Mouse (Mus musculus): ENCODE data around the gene Dock4. TPM values are rescaled to one million over a fixed set of nuclear protein-coding genes. Genes with fewer than 3 reads are reported as not detected.
"Not testable (repeated sequence)": the region's sequence is repeated elsewhere in the genome, so short reads cannot be mapped to it uniquely, and the experiment has no call there.

Dock4 gene
- polyA plus RNA-seq, 1 experiment from 2014 or later: 2.6 TPM

- Histone ChIP-seq H3K27me3 (replicated peaks) (peaks cover 6% of the 10 kb centered on the region), H3K4me3 (no peak overlapping the region), H3K4me2 (peak overlapping the region; percentile 26; the same call in 1 of the 2 replicates), H3K9me3 (replicated peaks) (no peaks in the 10 kb centered on the region), H3K9ac (peak overlapping the region; percentile 25; the same call in 1 of the 2 replicates), H3K36me3 (no peaks in the 10 kb centered on the region), H3K4me1 (peaks cover 28% of the 10 kb centered on the region), H3K27ac (0 out of 2 replicates have a peak overlapping the region, but pooled peaks have one; percentile 33)
- peak; percentile 87 for ATAC-seq
- WGBS (ENCODE audit: insufficient replicate concordance): 60% methylated on average over 3 of the region's 3 CpGs
Measured at GRCm38 (mm10) chr12:40843474-40844080, 397.8 kb downstream of the Dock4 start.

GRCm38 (mm10) chr12:40844324-40844723 lies 398.6 kb downstream of the Dock4 start:
- no peak overlapping the region for H3K4me3 ChIP-seq
- no peaks in the 10 kb centered on the region for H3K9me3 ChIP-seq (replicated peaks)
- H3K4me1 ChIP-seq: peaks cover 28% of the 10 kb centered on the region
- WGBS (ENCODE audit: insufficient replicate concordance): 91% methylated on average over 22 of the region's 22 CpGs
- no peak for ATAC-seq
- H3K27ac ChIP-seq: no peak overlapping the region
- no peak overlapping the region for H3K9ac ChIP-seq
- H3K4me2 ChIP-seq: no peak overlapping the region
- no peaks in the 10 kb centered on the region for H3K36me3 ChIP-seq
- peaks cover 8% of the 10 kb centered on the region for H3K27me3 ChIP-seq (replicated peaks)

GRCm38 (mm10) chr12:40854705-40855367 lies 409.1 kb downstream of the Dock4 start:
- no peak overlapping the region for H3K4me2 ChIP-seq
- H3K36me3 ChIP-seq: no peaks in the 10 kb centered on the region
- H3K9ac ChIP-seq: no peak overlapping the region
- ATAC-seq: no peak
- peaks cover 7% of the 10 kb centered on the region for H3K4me1 ChIP-seq
- H3K27me3 ChIP-seq (replicated peaks): peaks cover under 1% of the 10 kb centered on the region; the same call in 1 of the 2 replicates
- WGBS (ENCODE audit: insufficient replicate concordance): 77% methylated on average over 7 of the region's 7 CpGs
- no peak overlapping the region for H3K27ac ChIP-seq
- no peak overlapping the region for H3K4me3 ChIP-seq
- peaks cover 12% of the 10 kb centered on the region; the same call in 1 of the 2 replicates for H3K9me3 ChIP-seq (replicated peaks)

- Histone ChIP-seq H3K9ac (no peak overlapping the region), H3K9me3 (replicated peaks) (peaks cover 12% of the 10 kb centered on the region; the same call in 1 of the 2 replicates), H3K4me2 (no peak overlapping the region), H3K27ac (no peak overlapping the region), H3K27me3 (replicated peaks) (no peaks in the 10 kb centered on the region), H3K4me1 (no peaks in the 10 kb centered on the region), H3K4me3 (no peak overlapping the region), H3K36me3 (no peaks in the 10 kb centered on the region)
- no peak for ATAC-seq
- WGBS (ENCODE audit: insufficient replicate concordance): 80% methylated on average over 6 of the region's 7 CpGs
Measured at GRCm38 (mm10) chr12:40857466-40857865, 411.7 kb downstream of the Dock4 start.

GRCm38 (mm10) chr12:40858763-40859162 lies 413.0 kb downstream of the Dock4 start:
- not testable (repeated sequence) for ATAC-seq; H3K36me3 ChIP-seq; H3K4me3 ChIP-seq; H3K9ac ChIP-seq; H3K4me1 ChIP-seq; H3K27me3 ChIP-seq (replicated peaks); H3K4me2 ChIP-seq; H3K27ac ChIP-seq
- 68% methylated on average over 7 of the region's 7 CpGs for WGBS (ENCODE audit: insufficient replicate concordance)
- H3K9me3 ChIP-seq (replicated peaks): peaks cover 12% of the 10 kb centered on the region; the same call in 1 of the 2 replicates

- 82% methylated on average over 5 of the region's 5 CpGs for WGBS (ENCODE audit: insufficient replicate concordance)
- Histone ChIP-seq H3K27me3 (replicated peaks) (no peaks in the 10 kb centered on the region), H3K36me3 (no peaks in the 10 kb centered on the region), H3K9me3 (replicated peaks) (peaks cover 9% of the 10 kb centered on the region), H3K9ac (no peak overlapping the region), H3K4me3 (no peak overlapping the region), H3K4me1 (peaks cover 27% of the 10 kb centered on the region), H3K27ac (no peak overlapping the region), H3K4me2 (no peak overlapping the region)
- no peak for ATAC-seq
Measured at GRCm38 (mm10) chr12:40870387-40870786, 424.6 kb downstream of the Dock4 start.

GRCm38 (mm10) chr12:40872716-40873115 lies 427.0 kb downstream of the Dock4 start:
- WGBS (ENCODE audit: insufficient replicate concordance): 81% methylated on average over 3 of the region's 3 CpGs
- peak; percentile 64 for ATAC-seq
- H3K4me2 ChIP-seq: no peak overlapping the region

GRCm38 (mm10) chr12:40873267-40873666 lies 427.5 kb downstream of the Dock4 start:
- not testable (repeated sequence) for ATAC-seq; H3K36me3 ChIP-seq; H3K4me3 ChIP-seq; H3K27ac ChIP-seq; H3K27me3 ChIP-seq (replicated peaks); H3K4me2 ChIP-seq; H3K9ac ChIP-seq; H3K9me3 ChIP-seq (replicated peaks)
- peaks cover 27% of the 10 kb centered on the region for H3K4me1 ChIP-seq
- WGBS (ENCODE audit: insufficient replicate concordance): 75% methylated on average over 7 of the region's 7 CpGs

More at GRCm38 (mm10) chr12:40872716-40873115, 427.0 kb downstream of the Dock4 start:
- 0 out of 2 replicates have a peak overlapping the region, but pooled peaks have one; percentile 5 for H3K27ac ChIP-seq
- H3K4me3 ChIP-seq: no peak overlapping the region
- H3K4me1 ChIP-seq: peaks cover 27% of the 10 kb centered on the region
- no peak overlapping the region for H3K9ac ChIP-seq
- H3K9me3 ChIP-seq (replicated peaks): peaks cover 9% of the 10 kb centered on the region
- H3K27me3 ChIP-seq (replicated peaks): no peaks in the 10 kb centered on the region
- H3K36me3 ChIP-seq: no peaks in the 10 kb centered on the region

GRCm38 (mm10) chr12:40884976-40885375 lies 439.2 kb downstream of the Dock4 start:
- Histone ChIP-seq H3K4me1 (peaks cover 56% of the 10 kb centered on the region), H3K9me3 (replicated peaks) (no peaks in the 10 kb centered on the region), H3K9ac (peak overlapping the region; percentile 33), H3K27ac (peak overlapping the region; percentile 98), H3K4me2 (0 out of 2 replicates have a peak overlapping the region, but pooled peaks have one; percentile 21), H3K27me3 (replicated peaks) (no peaks in the 10 kb centered on the region), H3K4me3 (no peak overlapping the region), H3K36me3 (no peaks in the 10 kb centered on the region)
- no peak for ATAC-seq
- WGBS (ENCODE audit: insufficient replicate concordance): 64% methylated on average over 3 of the region's 3 CpGs

GRCm38 (mm10) chr12:40885377-40885776 lies 439.6 kb downstream of the Dock4 start:
- H3K36me3 ChIP-seq: no peaks in the 10 kb centered on the region
- peak; percentile 74 for ATAC-seq
- peak overlapping the region; percentile 98 for H3K27ac ChIP-seq
- no peak overlapping the region for H3K4me3 ChIP-seq
- peaks cover 59% of the 10 kb centered on the region for H3K4me1 ChIP-seq
- no peaks in the 10 kb centered on the region for H3K27me3 ChIP-seq (replicated peaks)
- no peaks in the 10 kb centered on the region for H3K9me3 ChIP-seq (replicated peaks)
- peak overlapping the region; percentile 21; the same call in 1 of the 2 replicates for H3K4me2 ChIP-seq
- peak overlapping the region; percentile 33 for H3K9ac ChIP-seq
- WGBS (ENCODE audit: insufficient replicate concordance): 76% methylated on average over 6 of the region's 6 CpGs

GRCm38 (mm10) chr12:40887496-40887895 lies 441.7 kb downstream of the Dock4 start:
- H3K36me3 ChIP-seq: no peaks in the 10 kb centered on the region
- H3K9ac ChIP-seq: peak overlapping the region; percentile 62
- H3K4me1 ChIP-seq: peaks cover 74% of the 10 kb centered on the region
- no peak overlapping the region for H3K4me2 ChIP-seq
- ATAC-seq: no peak
- 39% methylated on average over 2 of the region's 2 CpGs for WGBS (ENCODE audit: insufficient replicate concordance)
- no peaks in the 10 kb centered on the region for H3K9me3 ChIP-seq (replicated peaks)
- no peaks in the 10 kb centered on the region for H3K27me3 ChIP-seq (replicated peaks)
- H3K27ac ChIP-seq: peak overlapping the region; percentile 98
- no peak overlapping the region for H3K4me3 ChIP-seq

GRCm38 (mm10) chr12:40888261-40888791 lies 442.6 kb downstream of the Dock4 start:
- H3K9ac ChIP-seq: peak overlapping the region; percentile 66
- H3K4me3 ChIP-seq: peak overlapping the region; percentile 31
- no peaks in the 10 kb centered on the region for H3K36me3 ChIP-seq
- 14% methylated on average over 2 of the region's 2 CpGs for WGBS (ENCODE audit: insufficient replicate concordance)
- peaks cover 83% of the 10 kb centered on the region for H3K4me1 ChIP-seq
- peak overlapping the region; percentile 69 for H3K4me2 ChIP-seq
- H3K27me3 ChIP-seq (replicated peaks): no peaks in the 10 kb centered on the region
- H3K27ac ChIP-seq: peak overlapping the region; percentile 98
- peak; percentile 93 for ATAC-seq
- H3K9me3 ChIP-seq (replicated peaks): no peaks in the 10 kb centered on the region
